Mouse (Mus musculus): ENCODE results near the gene Nkd2. TPM values are rescaled to one million over a fixed set of nuclear protein-coding genes. Genes with fewer than 3 reads are reported as not detected.

Gene Nkd2
- total and polyA plus RNA-seq, 2 experiments from 2014 or later, result 5.7 to 14.3 TPM

GRCm38 (mm10) chr13:73833809-73834208, 13.6 kb downstream of the Nkd2 start:
- no peaks in the 10 kb centered on the region for H3K36me3 ChIP-seq (replicated peaks; ENCODE audit: control insufficient read depth, insufficient read depth, low read length)
- ATAC-seq (ENCODE audit: insufficient read depth, low read depth), result no peak
- no peak overlapping the region for H3K27ac ChIP-seq (ENCODE audit: low read depth)
- H3K4me3 ChIP-seq (ENCODE audit: low read depth, low read length), result no peak overlapping the region
- H3K4me2 ChIP-seq (ENCODE audit: low read depth, low read length), result no peak overlapping the region
- no peaks in the 10 kb centered on the region for H3K27me3 ChIP-seq (ENCODE audit: control insufficient read depth, insufficient read depth, low read length)
- no peak for DNase-seq (ENCODE audit: low spot score)
- peaks cover 6% of the 10 kb centered on the region; the same call in 1 of the 2 replicates for H3K4me1 ChIP-seq (ENCODE audit: control insufficient read depth, insufficient read depth)
- 71% methylated on average over 12 of the region's 12 CpGs for WGBS
- H3K9ac ChIP-seq (replicated peaks; ENCODE audit: low read depth, low read length), result no peak overlapping the region
- TF ChIP-seq CTCF (IDR thresholded peaks at IDR 0.05; ENCODE audit: low read depth) (no peak), EP300 (IDR thresholded peaks at IDR 0.05; ENCODE audit: low read depth) (no peak)
- no peaks in the 10 kb centered on the region for H3K9me3 ChIP-seq (replicated peaks; ENCODE audit: control insufficient read depth, low read length)

GRCm38 (mm10) chr13:73831486-73831885, 15.9 kb downstream of the Nkd2 start:
- no peaks in the 10 kb centered on the region for H3K9me3 ChIP-seq (replicated peaks; ENCODE audit: control insufficient read depth, low read length)
- WGBS, result 5% methylated on average over 2 of the region's 2 CpGs
- no peak overlapping the region for H3K4me2 ChIP-seq (ENCODE audit: low read depth, low read length)
- no peaks in the 10 kb centered on the region for H3K36me3 ChIP-seq (replicated peaks; ENCODE audit: control insufficient read depth, insufficient read depth, low read length)
- no peak overlapping the region for H3K27ac ChIP-seq (ENCODE audit: low read depth)
- TF ChIP-seq EP300 (IDR thresholded peaks at IDR 0.05; ENCODE audit: low read depth) (no peak), CTCF (IDR thresholded peaks at IDR 0.05; ENCODE audit: low read depth) (peak; percentile 92)
- no peak overlapping the region for H3K4me3 ChIP-seq (ENCODE audit: low read depth, low read length)
- H3K4me1 ChIP-seq (ENCODE audit: control insufficient read depth, insufficient read depth), result 0 out of 2 replicates have a peak, but pooled peaks cover 3% of the 10 kb centered on the region
- ATAC-seq (ENCODE audit: insufficient read depth, low read depth), result peak; percentile 27; the same call in 1 of the 2 replicates
- H3K9ac ChIP-seq (replicated peaks; ENCODE audit: low read depth, low read length), result no peak overlapping the region
- DNase-seq (ENCODE audit: low spot score), result peak; percentile 43
- H3K27me3 ChIP-seq (ENCODE audit: control insufficient read depth, insufficient read depth, low read length), result no peaks in the 10 kb centered on the region

GRCm38 (mm10) chr13:73827243-73827642, 20.2 kb downstream of the Nkd2 start:
- H3K36me3 ChIP-seq (replicated peaks; ENCODE audit: control insufficient read depth, insufficient read depth, low read length), result no peaks in the 10 kb centered on the region
- TF ChIP-seq CTCF (IDR thresholded peaks at IDR 0.05; ENCODE audit: low read depth), result no peak
- no peak for TF ChIP-seq EP300 (IDR thresholded peaks at IDR 0.05; ENCODE audit: low read depth)
- no peaks in the 10 kb centered on the region for H3K9me3 ChIP-seq (replicated peaks; ENCODE audit: control insufficient read depth, low read length)
- no peak overlapping the region for H3K4me2 ChIP-seq (ENCODE audit: low read depth, low read length)
- H3K9ac ChIP-seq (replicated peaks; ENCODE audit: low read depth, low read length), result no peak overlapping the region
- ATAC-seq (ENCODE audit: insufficient read depth, low read depth), result no peak
- DNase-seq (ENCODE audit: low spot score), result no peak
- WGBS, result 72% methylated on average over 8 of the region's 8 CpGs
- no peak overlapping the region for H3K27ac ChIP-seq (ENCODE audit: low read depth)
- H3K4me1 ChIP-seq (ENCODE audit: control insufficient read depth, insufficient read depth), result no peaks in the 10 kb centered on the region
- no peak overlapping the region for H3K4me3 ChIP-seq (ENCODE audit: low read depth, low read length)
- H3K27me3 ChIP-seq (ENCODE audit: control insufficient read depth, insufficient read depth, low read length), result no peaks in the 10 kb centered on the region

- DNase-seq (ENCODE audit: low spot score) (no peak), ATAC-seq (ENCODE audit: insufficient read depth, low read depth) (no peak)
- H3K9me3 ChIP-seq (replicated peaks; ENCODE audit: control insufficient read depth, low read length), result no peaks in the 10 kb centered on the region
- WGBS, result 75% methylated on average over 6 of the region's 6 CpGs
- H3K27me3 ChIP-seq (ENCODE audit: control insufficient read depth, insufficient read depth, low read length), result no peaks in the 10 kb centered on the region
- H3K36me3 ChIP-seq (replicated peaks; ENCODE audit: control insufficient read depth, insufficient read depth, low read length), result no peaks in the 10 kb centered on the region
- H3K4me3 ChIP-seq (ENCODE audit: low read depth, low read length), result no peak overlapping the region
- no peak for TF ChIP-seq CTCF (IDR thresholded peaks at IDR 0.05; ENCODE audit: low read depth)
- no peak for TF ChIP-seq EP300 (IDR thresholded peaks at IDR 0.05; ENCODE audit: low read depth)
- no peaks in the 10 kb centered on the region; the same call in 1 of the 2 replicates for H3K4me1 ChIP-seq (ENCODE audit: control insufficient read depth, insufficient read depth)
- H3K4me2 ChIP-seq (ENCODE audit: low read depth, low read length), result no peak overlapping the region
- no peak overlapping the region for H3K27ac ChIP-seq (ENCODE audit: low read depth)
- H3K9ac ChIP-seq (replicated peaks; ENCODE audit: low read depth, low read length), result no peak overlapping the region
Observed at GRCm38 (mm10) chr13:73823711-73824110, 23.7 kb downstream of the Nkd2 start.

- peak; percentile 39; the same call in 1 of the 2 replicates for ATAC-seq (ENCODE audit: insufficient read depth, low read depth)
- H3K27ac ChIP-seq (ENCODE audit: low read depth), result no peak overlapping the region
- TF ChIP-seq EP300 (IDR thresholded peaks at IDR 0.05; ENCODE audit: low read depth) (no peak), CTCF (IDR thresholded peaks at IDR 0.05; ENCODE audit: low read depth) (peak; percentile 91)
- H3K27me3 ChIP-seq (ENCODE audit: control insufficient read depth, insufficient read depth, low read length), result no peaks in the 10 kb centered on the region
- H3K36me3 ChIP-seq (replicated peaks; ENCODE audit: control insufficient read depth, insufficient read depth, low read length), result no peaks in the 10 kb centered on the region
- 52% methylated on average over 4 of the region's 4 CpGs for WGBS
- no peak overlapping the region for H3K4me2 ChIP-seq (ENCODE audit: low read depth, low read length)
- no peaks in the 10 kb centered on the region for H3K9me3 ChIP-seq (replicated peaks; ENCODE audit: control insufficient read depth, low read length)
- no peak overlapping the region for H3K9ac ChIP-seq (replicated peaks; ENCODE audit: low read depth, low read length)
- DNase-seq (ENCODE audit: low spot score), result peak; percentile 62
- H3K4me3 ChIP-seq (ENCODE audit: low read depth, low read length), result no peak overlapping the region
- H3K4me1 ChIP-seq (ENCODE audit: control insufficient read depth, insufficient read depth), result no peaks in the 10 kb centered on the region; the same call in 1 of the 2 replicates
Observed at GRCm38 (mm10) chr13:73822187-73822800, 25.1 kb downstream of the Nkd2 start.

- H3K9me3 ChIP-seq (replicated peaks; ENCODE audit: control insufficient read depth, low read length), result no peaks in the 10 kb centered on the region
- TF ChIP-seq EP300 (IDR thresholded peaks at IDR 0.05; ENCODE audit: low read depth), result no peak
- TF ChIP-seq CTCF (IDR thresholded peaks at IDR 0.05; ENCODE audit: low read depth), result no peak
- WGBS, result 83% methylated on average over 7 of the region's 7 CpGs
- no peak overlapping the region for H3K4me3 ChIP-seq (ENCODE audit: low read depth, low read length)
- DNase-seq (ENCODE audit: low spot score) (no peak), ATAC-seq (ENCODE audit: insufficient read depth, low read depth) (no peak)
- H3K27ac ChIP-seq (ENCODE audit: low read depth), result no peak overlapping the region
- no peak overlapping the region for H3K4me2 ChIP-seq (ENCODE audit: low read depth, low read length)
- H3K36me3 ChIP-seq (replicated peaks; ENCODE audit: control insufficient read depth, insufficient read depth, low read length), result peaks cover 7% of the 10 kb centered on the region
- no peak overlapping the region for H3K9ac ChIP-seq (replicated peaks; ENCODE audit: low read depth, low read length)
- H3K4me1 ChIP-seq (ENCODE audit: control insufficient read depth, insufficient read depth), result no peaks in the 10 kb centered on the region; the same call in none of the 2 replicates
- H3K27me3 ChIP-seq (ENCODE audit: control insufficient read depth, insufficient read depth, low read length), result no peaks in the 10 kb centered on the region
Observed at GRCm38 (mm10) chr13:73821251-73821650, 26.2 kb downstream of the Nkd2 start.
